Mouse (Mus musculus) embryonic fibroblast, embryonic 13.5 days (primary cell): ENCODE results near the gene Gstp2. TPM values are rescaled to one million over a fixed set of nuclear protein-coding genes. Genes with fewer than 3 reads are reported as not detected.
"Not testable (repeated sequence)": the region's sequence is repeated elsewhere in the genome, so short reads cannot be mapped to it uniquely, and the experiment has no call there.

Experiments used
- H3K27ac ChIP-seq: 2 replicates; pipeline ENCODE4 v1.5.1; 2012; ENCODE audit warnings: low read length, control low read depth, inconsistent platforms; ENCODE audit not compliant: insufficient read depth
- H3K4me1 ChIP-seq: 2 replicates; pipeline ENCODE4 v1.6.1; 2011; ENCODE audit warnings: low read length; ENCODE audit not compliant: control insufficient read depth, insufficient read depth
- H3K4me3 ChIP-seq: 2 replicates; pipeline ENCODE4 v1.5.1; 2011; ENCODE audit warnings: mild to moderate bottlenecking, control low read depth, low read length; ENCODE audit not compliant: insufficient read depth
- CTCF ChIP-seq: IDR thresholded peaks from 2 replicates; pipeline ENCODE4 v1.5.1; 2011; ENCODE audit warnings: mild to moderate bottlenecking, control low read depth, low read length, moderate library complexity, borderline replicate concordance; ENCODE audit not compliant: insufficient read depth
- POLR2A ChIP-seq: IDR thresholded peaks from 2 replicates; pipeline ENCODE4 v1.6.1; 2011; ENCODE audit warnings: low read depth, mild to moderate bottlenecking, control low read depth, low read length, moderate library complexity
- polyA plus RNA-seq: library from polyadenylated mRNA; stranded (reverse); fragments of >200 nt; gene quantifications from 2 replicates; pipeline ENCODE4 v1.2.4, GENCODE M21; 2011; ENCODE audit warnings: low read depth; ENCODE audit not compliant: missing spikeins, insufficient read length

Gene Gstp2
- polyA plus RNA-seq, 1 experiment, result 3.1 TPM

DNA sequence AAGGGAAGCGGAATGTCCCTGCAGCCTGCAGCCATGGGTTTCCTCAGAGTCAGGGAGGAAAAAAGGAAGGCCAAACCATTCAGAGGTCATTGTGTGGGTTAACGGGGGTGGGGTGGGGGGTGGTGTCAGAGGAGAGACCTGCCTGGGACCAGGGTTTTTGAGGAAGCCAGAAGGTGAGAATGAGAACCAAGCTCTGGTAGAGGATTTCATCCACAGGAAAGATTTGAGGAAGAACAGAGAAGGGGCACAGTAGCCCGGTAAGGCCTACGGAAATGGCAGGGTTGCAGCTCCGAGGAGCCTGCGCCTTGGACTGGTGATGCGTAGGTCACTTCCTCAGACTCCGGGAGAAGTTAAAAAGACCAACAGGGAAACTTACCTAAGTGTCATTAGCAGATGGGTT is 24.9 kb upstream of the Gstp2 start:
- H3K4me3 ChIP-seq, result no peak overlapping the region
- H3K4me1 ChIP-seq, result no peaks in the 10 kb centered on the region
- TF ChIP-seq POLR2A (no peak), CTCF (no peak)
- no peak overlapping the region for H3K27ac ChIP-seq

DNA sequence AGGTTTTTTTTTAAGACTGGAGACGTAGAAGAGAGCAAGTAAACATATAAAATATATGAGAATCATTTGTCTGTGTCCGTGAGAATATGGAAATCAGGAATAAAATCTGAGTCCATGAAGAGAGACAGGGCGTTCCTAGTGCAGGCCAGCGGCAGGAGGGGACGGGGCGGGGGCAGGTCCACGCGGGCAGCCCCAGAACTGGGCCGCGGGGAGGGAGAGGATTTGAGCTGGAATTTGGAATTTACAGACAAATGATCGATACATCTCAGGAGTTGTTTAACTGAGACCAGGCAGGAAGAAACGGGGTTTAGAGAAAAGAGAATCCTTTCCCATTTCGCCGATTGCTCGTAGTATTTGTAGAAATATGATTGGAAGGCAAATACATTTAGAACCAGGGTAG is 24.5 kb upstream of the Gstp2 start:
- Histone ChIP-seq H3K27ac (no peak overlapping the region), H3K4me1 (no peaks in the 10 kb centered on the region), H3K4me3 (no peak overlapping the region)
- TF ChIP-seq CTCF (no peak), POLR2A (no peak)

DNA sequence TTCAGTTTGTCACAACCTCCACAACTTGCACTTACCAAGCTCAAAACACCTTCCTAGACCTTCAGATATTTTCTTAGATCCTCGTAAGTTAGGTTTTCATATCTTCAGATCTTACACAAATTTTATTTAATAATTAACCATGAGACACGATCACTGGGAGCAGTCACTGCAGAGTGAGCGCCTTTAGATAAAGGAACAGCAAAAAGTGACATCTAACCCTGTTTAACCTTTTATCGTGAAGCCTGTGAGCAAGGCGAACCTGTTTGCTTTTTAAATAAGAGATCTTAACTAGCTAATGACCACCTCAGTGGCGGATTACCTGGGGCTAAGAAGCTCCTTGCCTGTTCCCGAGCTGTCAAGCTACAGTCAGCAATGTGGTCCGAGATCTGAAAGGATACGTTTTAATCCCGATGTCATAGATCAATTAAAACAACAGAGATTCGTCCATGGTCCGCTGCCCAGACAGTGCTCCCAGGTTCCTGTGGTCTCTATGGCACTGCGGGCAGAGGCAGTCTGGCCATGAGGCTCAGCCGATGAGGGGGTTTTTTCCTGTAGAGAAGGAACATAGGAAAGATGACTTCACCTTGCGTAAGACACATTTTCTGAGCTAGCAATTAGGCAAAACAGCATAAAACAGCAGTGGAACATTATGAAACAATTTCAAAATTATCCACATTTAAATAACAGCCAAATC is 23.0 kb upstream of the Gstp2 start:
- Histone ChIP-seq H3K4me3 (no peak overlapping the region), H3K27ac (no peak overlapping the region), H3K4me1 (no peaks in the 10 kb centered on the region)
- TF ChIP-seq CTCF, result no peak
- TF ChIP-seq POLR2A, result no peak

DNA sequence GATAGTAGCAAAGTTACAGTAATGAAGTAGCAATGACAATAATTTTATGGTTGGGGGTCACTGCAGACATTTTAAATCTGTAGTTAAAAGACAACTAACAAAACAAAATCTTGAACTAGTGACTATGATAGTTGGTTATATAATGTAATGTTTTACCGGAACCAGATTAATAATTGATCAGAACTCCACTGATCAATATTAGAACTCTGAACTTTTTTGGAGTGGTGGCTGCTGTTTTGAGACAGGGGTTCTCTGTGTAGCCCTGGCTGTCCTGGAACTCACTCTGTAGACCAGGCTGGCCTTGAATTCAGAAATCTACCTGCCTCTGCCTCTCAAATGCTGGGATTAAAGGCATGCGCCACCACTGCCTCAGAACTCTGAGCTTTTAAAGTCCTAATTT is 22.4 kb upstream of the Gstp2 start:
- H3K4me1 ChIP-seq, H3K4me3 ChIP-seq, H3K27ac ChIP-seq: not testable (repeated sequence)

DNA sequence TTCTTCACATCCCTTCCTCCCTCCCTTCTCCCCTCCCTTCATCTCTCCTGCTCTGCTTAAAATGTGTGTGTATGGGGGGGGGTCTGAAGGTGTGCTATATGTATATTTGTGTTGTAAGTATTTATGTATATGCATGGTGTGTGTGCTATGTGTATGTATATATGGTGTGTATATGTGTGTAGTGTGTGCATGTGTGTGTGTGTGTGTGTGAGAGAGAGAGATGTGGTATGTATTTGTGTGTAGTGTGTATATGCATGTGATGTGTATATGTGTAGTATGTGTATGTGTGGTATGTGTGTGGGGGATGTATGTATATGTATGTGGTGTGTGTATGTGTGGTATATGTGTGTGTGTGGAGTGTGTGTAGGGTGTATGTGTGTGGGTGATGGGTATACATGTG is 21.1 kb upstream of the Gstp2 start:
- Histone ChIP-seq H3K27ac (no peak overlapping the region), H3K4me1 (no peaks in the 10 kb centered on the region), H3K4me3 (no peak overlapping the region)
- TF ChIP-seq POLR2A (no peak), CTCF (no peak)

DNA sequence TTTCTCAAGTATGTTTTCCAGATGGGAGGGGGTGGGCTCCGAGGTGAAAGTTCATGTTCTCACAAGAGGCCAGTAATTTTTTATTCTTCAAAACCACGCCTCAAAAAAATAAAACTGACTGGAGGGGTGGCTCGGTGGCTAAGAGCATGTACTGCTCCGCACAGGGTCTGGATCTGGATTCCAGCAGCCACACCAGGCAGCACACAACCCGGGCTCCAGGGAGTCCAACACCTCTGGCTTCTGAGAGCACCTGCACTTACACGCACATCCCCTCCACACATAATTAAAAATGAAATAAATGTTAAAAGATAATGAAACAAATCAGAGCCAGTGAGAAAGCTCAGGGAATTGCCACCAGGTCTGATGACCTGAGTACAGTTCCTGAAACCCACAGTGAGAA is 20.5 kb upstream of the Gstp2 start:
- Histone ChIP-seq H3K4me1 (no peaks in the 10 kb centered on the region), H3K4me3 (no peak overlapping the region), H3K27ac (no peak overlapping the region)
- TF ChIP-seq POLR2A (no peak), CTCF (no peak)

DNA sequence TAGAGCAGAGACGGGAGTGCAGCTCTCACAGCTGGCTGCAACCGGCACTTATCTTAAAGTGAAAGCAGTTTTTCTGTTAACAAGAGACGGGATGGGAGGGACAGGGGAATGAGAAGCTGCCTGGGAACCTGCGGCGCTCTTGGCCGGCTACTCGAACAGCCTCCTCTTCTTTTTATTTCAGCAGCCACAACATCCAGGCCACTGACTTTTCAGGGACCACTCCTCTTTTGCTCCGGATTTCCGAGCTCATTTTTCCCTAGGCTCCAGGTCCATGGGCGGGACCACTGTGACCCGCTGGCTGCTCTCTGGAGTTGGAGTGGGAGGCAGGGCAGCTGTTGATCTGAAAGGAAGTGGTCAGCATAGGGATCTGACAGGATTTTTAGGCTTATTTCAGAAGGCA is 18.7 kb upstream of the Gstp2 start:
- H3K4me1 ChIP-seq, H3K4me3 ChIP-seq, H3K27ac ChIP-seq: not testable (repeated sequence)

DNA sequence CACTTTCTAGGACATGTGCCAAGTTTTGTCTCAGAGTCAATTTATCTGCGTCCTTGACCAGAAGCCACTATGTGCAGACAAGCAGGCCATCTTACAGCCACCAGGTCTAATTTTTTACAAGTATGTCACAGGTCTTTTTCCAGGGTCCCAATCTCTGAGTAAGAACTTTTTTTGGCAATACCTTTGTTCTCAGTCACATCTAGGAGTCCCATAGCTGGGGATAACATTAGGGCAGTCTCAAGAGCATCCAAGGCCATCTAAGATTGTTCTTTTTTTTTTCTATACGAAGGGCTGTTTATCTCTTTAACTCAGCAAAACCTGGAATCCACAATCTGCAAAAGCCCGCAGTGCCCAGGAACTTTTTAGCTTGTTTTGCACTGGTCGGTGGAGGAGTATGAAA is 17.5 kb upstream of the Gstp2 start:
- not testable (repeated sequence) for H3K4me1 ChIP-seq, H3K4me3 ChIP-seq, H3K27ac ChIP-seq

DNA sequence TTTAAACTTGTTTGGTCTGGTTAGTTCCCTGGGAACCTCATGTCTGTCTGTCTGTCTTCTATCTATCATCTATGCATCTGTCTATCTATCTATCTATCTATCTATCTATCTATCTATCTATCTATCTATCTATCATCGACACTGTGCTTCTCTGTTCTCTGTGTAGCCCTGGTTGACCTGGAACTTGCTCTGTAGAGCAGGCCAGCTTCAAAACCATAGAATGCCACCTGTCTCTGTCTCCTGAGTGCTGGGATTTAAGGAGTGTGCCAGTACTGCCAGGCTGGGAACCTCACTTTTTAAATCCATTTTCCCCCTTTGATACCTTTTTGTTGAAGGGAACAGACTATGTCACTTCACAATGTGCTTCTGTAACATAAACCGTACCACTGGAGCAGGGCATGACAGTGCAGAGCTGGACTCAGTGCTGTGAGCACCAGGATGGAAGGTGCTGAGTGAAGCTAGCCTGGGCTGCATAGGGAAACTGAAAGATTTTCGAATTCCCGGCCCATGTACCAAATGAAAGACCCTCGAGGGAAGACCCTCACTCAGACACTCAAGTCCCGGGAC is 15.2 kb upstream of the Gstp2 start:
- H3K4me3 ChIP-seq, result no peak overlapping the region
- no peak overlapping the region for H3K27ac ChIP-seq
- no peaks in the 10 kb centered on the region for H3K4me1 ChIP-seq
- TF ChIP-seq POLR2A (no peak), CTCF (no peak)

DNA sequence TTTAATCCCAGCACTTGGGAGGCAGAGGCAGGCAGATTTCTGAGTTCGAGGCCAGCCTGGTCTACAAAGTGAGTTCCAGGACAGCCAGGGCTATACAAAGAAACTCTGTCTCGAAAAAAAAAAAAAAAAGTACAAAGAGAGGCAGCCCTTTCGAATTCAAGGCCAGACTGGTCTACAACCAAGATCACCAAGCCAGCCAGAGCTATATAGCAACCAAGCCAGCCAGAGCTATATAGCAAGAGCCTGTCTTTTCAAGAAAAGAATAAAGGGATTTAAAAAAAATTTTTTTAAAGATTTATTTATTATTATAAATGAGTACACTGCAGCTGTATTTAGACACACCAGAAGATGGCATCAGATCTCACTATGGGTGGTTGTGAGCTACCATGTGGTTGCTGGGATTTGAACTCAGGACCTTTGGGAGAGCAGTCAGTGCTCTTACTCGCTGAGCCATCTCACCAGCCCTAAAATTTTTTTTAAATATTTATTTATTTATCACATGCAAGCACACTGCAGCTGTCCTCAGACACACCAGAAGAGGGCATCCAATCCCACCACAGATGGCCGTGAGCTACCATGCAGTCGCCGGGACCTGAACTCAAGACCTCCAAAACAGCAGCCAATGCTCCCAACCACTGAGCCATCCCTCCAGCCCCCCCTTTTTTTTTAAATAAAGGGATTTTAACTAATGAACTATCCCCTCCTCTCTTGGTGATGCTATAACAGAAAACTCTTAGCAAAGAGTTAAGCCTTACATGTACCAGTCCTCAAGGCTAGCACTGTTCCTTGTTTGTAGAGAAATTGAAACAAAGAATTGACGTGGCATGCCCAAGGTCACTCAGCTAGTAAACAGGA is 14.4 kb upstream of the Gstp2 start:
- H3K27ac ChIP-seq, H3K4me3 ChIP-seq, H3K4me1 ChIP-seq: not testable (repeated sequence)
